Mouse (Mus musculus) MEL (cell line): Measurements from ENCODE around the gene Mthfd2. TPM values are rescaled to one million over a fixed set of nuclear protein-coding genes. Genes with fewer than 3 reads are reported as not detected.

Experiments used
- DNase-seq: peaks from one replicate; pipeline ENCODE4 v3.0.0; 2011; ENCODE audit warnings: low read depth, low spot score
- H3K27ac ChIP-seq: 2 replicates; pipeline ENCODE4 v1.5.1; 2012; ENCODE audit warnings: low read depth, mild to moderate bottlenecking, control low read depth, low read length, moderate library complexity; ENCODE audit not compliant: control insufficient read depth
- H3K27me3 ChIP-seq, 2 experiments: fragments of 150-350 bp in 1 of 2; sonication (generic) in 1 of 2; 2 replicates each; pipeline ENCODE4 v1.6.1; 2012; ENCODE audit warnings: low read length in 2 of 2, mild to moderate bottlenecking in 2 of 2, improper control_type of control experiment in 1 of 2, moderate library complexity in 1 of 2; ENCODE audit not compliant: insufficient read depth in 2 of 2, control insufficient read depth in 1 of 2
- H3K36me3 ChIP-seq, 2 experiments: 2 replicates each; pipeline ENCODE4 v1.6.1; 2012 to 2014; ENCODE audit warnings: low read length in 2 of 2, improper control_type of control experiment in 1 of 2, inconsistent platforms in 1 of 2, mild to moderate bottlenecking in 1 of 2; ENCODE audit not compliant: insufficient read depth in 2 of 2, control insufficient read depth in 1 of 2
- H3K4me1 ChIP-seq, 2 experiments: fragments of 150-350 bp in 1 of 2; sonication (generic) in 1 of 2; 2 replicates each; pipeline ENCODE4 v1.6.1; 2012; ENCODE audit warnings: low read length in 2 of 2, improper control_type of control experiment in 1 of 2, mild to moderate bottlenecking in 1 of 2; ENCODE audit not compliant: insufficient read depth in 2 of 2, control insufficient read depth in 1 of 2
- H3K4me3 ChIP-seq, 2 experiments: fragments of 150-350 bp in 1 of 2; sonication (generic) in 1 of 2; 2 replicates each; pipeline ENCODE4 v1.5.1; 2012; ENCODE audit warnings: low read depth in 2 of 2, low read length in 2 of 2, mild to moderate bottlenecking in 2 of 2, moderate library complexity in 2 of 2, control low read depth in 1 of 2, improper control_type of control experiment in 1 of 2; ENCODE audit not compliant: control insufficient read depth in 1 of 2, insufficient read depth in 1 of 2
- H3K79me2 ChIP-seq: 2 replicates; pipeline ENCODE4 v1.6.1; 2012; ENCODE audit warnings: mild to moderate bottlenecking, low read length, moderate library complexity; ENCODE audit not compliant: control insufficient read depth, poor library complexity, insufficient read depth
- H3K9ac ChIP-seq: 2 replicates; pipeline ENCODE4 v1.6.1; 2012; ENCODE audit warnings: low read depth, mild to moderate bottlenecking, control low read depth, low read length, moderate library complexity; ENCODE audit not compliant: control insufficient read depth, poor library complexity, severe bottlenecking
- H3K9me3 ChIP-seq: fragments of 150-350 bp; sonication (generic); replicated peaks from 2 replicates; pipeline ENCODE4 v1.6.1; 2012; ENCODE audit warnings: mild to moderate bottlenecking, low read length, improper control_type of control experiment, moderate library complexity; ENCODE audit not compliant: insufficient read depth
- BHLHE40 ChIP-seq: IDR thresholded peaks from 2 replicates; pipeline ENCODE4 v1.6.1; 2012; ENCODE audit warnings: low read depth, mild to moderate bottlenecking, inconsistent platforms, low read length, improper control_type of control experiment, borderline replicate concordance
- CHD1 ChIP-seq: IDR thresholded peaks from 2 replicates; pipeline ENCODE4 v1.6.1; 2012; ENCODE audit warnings: low read depth, mild to moderate bottlenecking, inconsistent platforms, low read length, improper control_type of control experiment
- E2F4 ChIP-seq: IDR thresholded peaks from 2 replicates; pipeline ENCODE4 v1.6.1; 2011; ENCODE audit warnings: low read depth, low read length, improper control_type of control experiment, borderline replicate concordance
- EP300 ChIP-seq, 2 experiments: IDR thresholded peaks; 2 replicates each; pipeline ENCODE4 v1.6.1; 2011; ENCODE audit warnings: improper control_type of control experiment in 2 of 2, low read length in 2 of 2, low read depth in 1 of 2, mild to moderate bottlenecking in 1 of 2
- ETS1 ChIP-seq: IDR thresholded peaks from 2 replicates; pipeline ENCODE4 v1.6.1; 2012; ENCODE audit warnings: low read depth, mild to moderate bottlenecking, inconsistent platforms, low read length, improper control_type of control experiment, moderate library complexity
- GABPA ChIP-seq: IDR thresholded peaks from 2 replicates; pipeline ENCODE4 v1.6.1; 2012; ENCODE audit warnings: low read depth, mild to moderate bottlenecking, inconsistent platforms, low read length, improper control_type of control experiment, moderate library complexity
- GATA1 ChIP-seq: IDR thresholded peaks from 2 replicates; pipeline ENCODE4 v1.6.1; 2011; ENCODE audit warnings: low read depth, low read length, improper control_type of control experiment
- HCFC1 ChIP-seq: IDR thresholded peaks from 2 replicates; pipeline ENCODE4 v1.6.1; 2012; ENCODE audit warnings: low read depth, mild to moderate bottlenecking, inconsistent platforms, low read length, improper control_type of control experiment, moderate library complexity
- JUND ChIP-seq: IDR thresholded peaks from 2 replicates; pipeline ENCODE4 v1.6.1; 2011; ENCODE audit warnings: low read depth, mild to moderate bottlenecking, improper control_type of control experiment, low read length
- KAT2A ChIP-seq: conservative IDR thresholded peaks from 2 replicates; pipeline ENCODE4 v1.6.1; 2012; ENCODE audit warnings: low read depth, low read length, improper control_type of control experiment, inconsistent platforms
- MAFK ChIP-seq: IDR thresholded peaks from 2 replicates; pipeline ENCODE4 v1.6.1; 2011; ENCODE audit warnings: low read depth, mild to moderate bottlenecking, low read length, improper control_type of control experiment, borderline replicate concordance
- MAZ ChIP-seq: IDR thresholded peaks from 2 replicates; pipeline ENCODE4 v1.6.1; 2012; ENCODE audit warnings: low read depth, mild to moderate bottlenecking, inconsistent platforms, low read length, improper control_type of control experiment
- MYC ChIP-seq: IDR thresholded peaks from 2 replicates; pipeline ENCODE4 v1.6.1; 2011; ENCODE audit warnings: low read depth, mild to moderate bottlenecking, low read length, improper control_type of control experiment, moderate library complexity
- NRF1 ChIP-seq: IDR thresholded peaks from 2 replicates; pipeline ENCODE4 v1.6.1; 2014; ENCODE audit warnings: low read depth, mild to moderate bottlenecking, inconsistent platforms, low read length, improper control_type of control experiment, moderate library complexity; ENCODE audit not compliant: poor library complexity, insufficient read depth, severe bottlenecking
- POLR2AphosphoS2 ChIP-seq: IDR thresholded peaks from 2 replicates; pipeline ENCODE4 v1.6.1; 2011; ENCODE audit warnings: low read length, improper control_type of control experiment
- SIN3A ChIP-seq: IDR thresholded peaks from 2 replicates; pipeline ENCODE4 v1.6.1; 2012; ENCODE audit warnings: low read length, improper control_type of control experiment, inconsistent platforms
- TAL1 ChIP-seq: IDR thresholded peaks from 2 replicates; pipeline ENCODE4 v1.6.1; 2012; ENCODE audit warnings: mild to moderate bottlenecking, inconsistent platforms, low read length, moderate library complexity, mixed read lengths
- TCF12 ChIP-seq: IDR thresholded peaks from 2 replicates; pipeline ENCODE4 v1.6.1; 2014; ENCODE audit warnings: low read depth, mild to moderate bottlenecking, inconsistent platforms, low read length, improper control_type of control experiment, moderate library complexity
- UBTF ChIP-seq: IDR thresholded peaks from 2 replicates; pipeline ENCODE4 v1.6.1; 2012; ENCODE audit warnings: low read depth, mild to moderate bottlenecking, inconsistent platforms, low read length, improper control_type of control experiment, moderate library complexity, borderline replicate concordance; ENCODE audit not compliant: insufficient read depth
- USF2 ChIP-seq, 2 experiments: IDR thresholded peaks; 2 replicates each; pipeline ENCODE4 v1.6.1; 2011 to 2012; ENCODE audit warnings: improper control_type of control experiment in 2 of 2, low read length in 2 of 2, borderline replicate concordance in 1 of 2, inconsistent platforms in 1 of 2, low read depth in 1 of 2, mild to moderate bottlenecking in 1 of 2; ENCODE audit not compliant: insufficient read depth in 1 of 2
- ZKSCAN1 ChIP-seq: IDR thresholded peaks from 2 replicates; pipeline ENCODE4 v1.6.1; 2012; ENCODE audit warnings: low read depth, mild to moderate bottlenecking, inconsistent platforms, low read length, improper control_type of control experiment, moderate library complexity
- ZNF384 ChIP-seq: IDR thresholded peaks from 2 replicates; pipeline ENCODE4 v1.6.1; 2012; ENCODE audit warnings: low read depth, mild to moderate bottlenecking, inconsistent platforms, low read length, improper control_type of control experiment
- polyA plus RNA-seq, 2 experiments: library from polyadenylated mRNA; stranded (reverse) in 1 of 2; unstranded in 1 of 2; fragments of >175 nt in 1 of 2; fragments of >200 nt in 1 of 2; gene quantifications; 2 replicates each; pipeline versions ENCODE4 v1.2.1 to v1.2.4; 2012; ENCODE audit warnings: low replicate concordance in 2 of 2, low read depth in 1 of 2; ENCODE audit not compliant: insufficient read length in 2 of 2, insufficient read depth in 1 of 2, missing spikeins in 1 of 2
- total RNA-seq: library from RNA; depleted of rRNA; stranded (reverse); fragments of 300-350 nt; gene quantifications from 2 replicates; pipeline ENCODE4 v1.2.3, GENCODE M21; 2012

Gene Mthfd2
- total and polyA plus RNA-seq, 3 experiments, result 80.5 to 558 (median 219) TPM

DNA sequence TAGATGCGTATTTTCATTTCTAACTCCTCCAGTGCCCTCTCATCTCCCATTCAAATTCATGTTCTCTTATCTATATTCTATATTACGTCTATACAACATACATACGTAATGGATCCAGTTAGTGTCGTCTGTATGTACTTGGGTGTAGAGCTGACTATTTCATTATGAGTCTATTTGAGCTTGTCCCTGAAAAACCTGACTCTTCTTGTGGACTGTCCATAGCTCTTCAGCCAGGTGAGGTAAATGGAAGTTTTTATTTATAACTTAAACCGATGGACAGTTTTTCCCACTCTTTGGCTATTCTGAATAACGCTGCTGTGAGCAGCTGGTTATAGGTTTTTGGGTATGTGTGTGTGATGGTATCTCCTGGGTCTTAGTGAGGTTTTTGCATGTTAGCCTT, 1.1 kb upstream of the Mthfd2 start:
- Histone ChIP-seq H3K9ac (peak overlapping the region; percentile 94), H3K4me3 (peak overlapping the region; percentile 63 to 90), H3K4me1 (peaks cover 9 to 13% of the 10 kb centered on the region in 2 experiments), H3K36me3 (peaks cover 21 to 32% of the 10 kb centered on the region in 2 experiments), H3K9me3 (no peaks in the 10 kb centered on the region), H3K27ac (no peak overlapping the region; the same call in 1 of the 2 replicates), H3K27me3 (no peaks in the 10 kb centered on the region), H3K79me2 (peaks cover 34% of the 10 kb centered on the region)
- peak; percentile 58 for DNase-seq
- TF ChIP-seq ETS1 (peak; percentile 22; the same call in 1 of the 2 replicates), GABPA (no peak)

DNA sequence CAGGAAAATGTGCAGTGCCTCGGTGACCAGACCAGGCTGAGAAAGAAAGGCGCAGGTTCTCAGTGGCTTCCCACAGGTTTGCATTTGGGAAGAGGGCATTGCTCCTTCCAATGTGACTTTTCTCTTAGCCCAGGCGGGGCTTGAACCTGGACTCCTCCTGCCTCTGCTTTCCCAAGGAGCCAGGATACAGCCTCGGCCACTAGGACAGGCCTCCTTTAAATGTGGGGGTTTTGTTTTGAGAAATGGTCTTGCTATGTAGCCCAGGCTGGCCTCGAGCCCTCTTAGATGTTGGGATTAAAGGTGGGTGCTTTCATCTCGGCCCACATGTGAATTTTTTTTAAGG, 657 bp upstream of the Mthfd2 start:
- no peak for TF ChIP-seq CHD1
- 0 out of 2 replicates have a peak, but pooled peaks have one; percentile 41 for TF ChIP-seq MYC
- no peak for TF ChIP-seq MAZ
- TF ChIP-seq, all 39 proteins: peak for 1
- Histone ChIP-seq H3K36me3 (peaks cover 17 to 32% of the 10 kb centered on the region in 2 experiments), H3K9ac (peak overlapping the region; percentile 94), H3K4me1 (peaks cover 9 to 13% of the 10 kb centered on the region in 2 experiments), H3K9me3 (no peaks in the 10 kb centered on the region), H3K79me2 (peaks cover 34% of the 10 kb centered on the region), H3K27me3 (no peaks in the 10 kb centered on the region), H3K27ac (peak overlapping the region; percentile 74), H3K4me3 (peak overlapping the region; percentile 63 to 90)
- DNase-seq, result no peak

DNA sequence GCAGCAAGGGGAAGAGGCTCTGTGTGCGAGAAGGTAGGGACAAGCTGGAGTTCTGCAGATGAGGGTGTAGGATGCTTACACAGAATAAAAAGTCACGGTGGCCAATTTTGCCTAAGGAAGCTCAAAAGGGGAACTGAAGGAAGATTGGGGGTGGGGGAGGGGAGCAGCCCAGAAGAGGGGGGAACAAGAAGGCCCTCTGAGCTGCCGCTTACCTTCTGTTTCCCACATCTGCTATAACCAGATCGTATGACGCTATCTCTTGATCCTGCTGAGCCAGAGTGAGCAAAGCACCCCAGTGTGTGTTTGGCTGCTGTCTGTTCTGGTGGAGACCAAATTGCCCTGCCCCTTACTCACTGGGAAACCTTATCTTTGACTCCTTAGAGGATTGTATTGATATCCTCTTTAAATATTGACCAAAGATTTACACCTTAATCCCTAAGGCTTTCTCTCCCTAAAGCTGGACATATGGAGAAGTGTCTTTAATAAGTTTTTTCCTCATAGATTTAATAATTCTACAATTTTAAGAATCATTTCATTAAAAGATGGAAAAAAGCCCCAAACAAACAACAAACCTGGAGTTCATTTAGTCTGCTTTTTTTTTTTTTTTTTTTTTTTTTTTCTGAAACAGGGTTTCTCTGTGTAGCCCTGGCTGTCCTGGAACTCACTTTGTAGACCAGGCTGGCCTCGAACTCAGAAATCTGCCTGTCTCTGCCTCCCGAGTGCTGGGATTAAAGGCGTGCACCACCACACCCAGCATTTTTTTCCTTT, 1.9 kb downstream of the Mthfd2 start:
- peaks cover 9 to 13% of the 10 kb centered on the region in 2 experiments for H3K4me1 ChIP-seq
- peak overlapping the region; percentile 54 for H3K27ac ChIP-seq
- no peaks in the 10 kb centered on the region for H3K9me3 ChIP-seq
- H3K9ac ChIP-seq, result peak overlapping the region; percentile 22; the same call in 1 of the 2 replicates
- H3K79me2 ChIP-seq, result peaks cover 27% of the 10 kb centered on the region
- peaks cover 0 to 32% of the 10 kb centered on the region in 2 experiments; a peak in 3 of 4 replicates for H3K36me3 ChIP-seq
- H3K27me3 ChIP-seq, result no peaks in the 10 kb centered on the region
- peak overlapping the region in 1 of 2 experiments; percentile 23; a peak in 1 of 4 replicates for H3K4me3 ChIP-seq
- DNase-seq, result peak; percentile 94
- TF ChIP-seq ZKSCAN1, result no peak
- TF ChIP-seq HCFC1, result 0 out of 2 replicates have a peak, but pooled peaks have one; percentile 38
- TF ChIP-seq TCF12, result peak; percentile 66
- no peak for TF ChIP-seq UBTF
- peak; percentile 63 for TF ChIP-seq TAL1
- no peak for TF ChIP-seq E2F4
- TF ChIP-seq NRF1, result no peak
- peak; percentile 65 for TF ChIP-seq GATA1
- peak; percentile 55; the same call in 1 of the 2 replicates for TF ChIP-seq MYC
- no peak for TF ChIP-seq KAT2A
- TF ChIP-seq MAZ, result peak; percentile 88
- TF ChIP-seq EP300 (IDR thresholded peaks at IDR 0.05; ENCODE audit: low read depth in 1 of 2, low read length in 2 of 2), result peak; percentile 58 to 66
- TF ChIP-seq BHLHE40, result peak; percentile 60
- TF ChIP-seq SIN3A, result peak; percentile 86
- TF ChIP-seq MAFK, result peak; percentile 44; the same call in 1 of the 2 replicates
- TF ChIP-seq POLR2AphosphoS2, result no peak
- 0 out of 2 replicates have a peak, but pooled peaks have one; percentile 18 for TF ChIP-seq JUND
- no peak for TF ChIP-seq CHD1
- no peak for TF ChIP-seq USF2 (IDR thresholded peaks at IDR 0.05; ENCODE audit: borderline replicate concordance in 1 of 2, insufficient read depth in 1 of 2, low read depth in 1 of 2, low read length in 2 of 2)
- TF ChIP-seq ZNF384, result peak; percentile 56; the same call in 1 of the 2 replicates
- peak; percentile 94 for TF ChIP-seq ETS1
